Mouse (Mus musculus) olfactory bulb, adult 2 months (tissue): ENCODE results near the gene Mrc1.

Experiments used
- CTCF ChIP-seq: fragments of 200-500 bp; IDR thresholded peaks from 2 replicates; pipeline ENCODE4 v1.5.1; 2012; ENCODE audit warnings: low read depth, mild to moderate bottlenecking, low read length, moderate library complexity; ENCODE audit not compliant: insufficient read depth
- POLR2A ChIP-seq: fragments of 200-500 bp; IDR thresholded peaks from 2 replicates; pipeline ENCODE4 v1.6.1; 2012; ENCODE audit warnings: mild to moderate bottlenecking, low read depth, low read length, moderate library complexity; ENCODE audit not compliant: insufficient read depth

- no peak for TF ChIP-seq CTCF
- no peak for TF ChIP-seq POLR2A
Observed at GRCm38 (mm10) chr2:14233983-14234382, 4.8 kb downstream of the Mrc1 start.
